Mouse (Mus musculus) bone marrow macrophage, adult 2 months (primary cell): ENCODE measurements around the gene Dlec1. TPM values are rescaled to one million over a fixed set of nuclear protein-coding genes. Genes with fewer than 3 reads are reported as not detected.

ENCODE experiments used
- H3K27ac ChIP-seq: 2 replicates; pipeline ENCODE4 v1.5.1; 2012; ENCODE audit warnings: low read depth, low read length; ENCODE audit not compliant: insufficient read depth
- H3K4me1 ChIP-seq: 2 replicates; pipeline ENCODE4 v1.6.1; 2012; ENCODE audit warnings: low read length; ENCODE audit not compliant: control insufficient read depth, insufficient read depth
- H3K4me3 ChIP-seq: 2 replicates; pipeline ENCODE4 v1.5.1; 2012; ENCODE audit warnings: mild to moderate bottlenecking, low read length, moderate library complexity; ENCODE audit not compliant: insufficient read depth
- CTCF ChIP-seq: IDR thresholded peaks from 2 replicates; pipeline ENCODE4 v1.5.1; 2012; ENCODE audit warnings: low read depth, mild to moderate bottlenecking, low read length, moderate library complexity
- POLR2A ChIP-seq: IDR thresholded peaks from 2 replicates; pipeline ENCODE4 v1.6.1; 2012; ENCODE audit warnings: mild to moderate bottlenecking, low read depth, low read length, borderline replicate concordance
- polyA plus RNA-seq: library from polyadenylated mRNA; stranded (reverse); fragments of >200 nt; gene quantifications from 2 replicates; pipeline ENCODE4 v1.2.4, GENCODE M21; 2012; ENCODE audit not compliant: missing spikeins, insufficient read depth, insufficient read length

Gene Dlec1
- polyA plus RNA-seq, 1 experiment, result not detected

DNA sequence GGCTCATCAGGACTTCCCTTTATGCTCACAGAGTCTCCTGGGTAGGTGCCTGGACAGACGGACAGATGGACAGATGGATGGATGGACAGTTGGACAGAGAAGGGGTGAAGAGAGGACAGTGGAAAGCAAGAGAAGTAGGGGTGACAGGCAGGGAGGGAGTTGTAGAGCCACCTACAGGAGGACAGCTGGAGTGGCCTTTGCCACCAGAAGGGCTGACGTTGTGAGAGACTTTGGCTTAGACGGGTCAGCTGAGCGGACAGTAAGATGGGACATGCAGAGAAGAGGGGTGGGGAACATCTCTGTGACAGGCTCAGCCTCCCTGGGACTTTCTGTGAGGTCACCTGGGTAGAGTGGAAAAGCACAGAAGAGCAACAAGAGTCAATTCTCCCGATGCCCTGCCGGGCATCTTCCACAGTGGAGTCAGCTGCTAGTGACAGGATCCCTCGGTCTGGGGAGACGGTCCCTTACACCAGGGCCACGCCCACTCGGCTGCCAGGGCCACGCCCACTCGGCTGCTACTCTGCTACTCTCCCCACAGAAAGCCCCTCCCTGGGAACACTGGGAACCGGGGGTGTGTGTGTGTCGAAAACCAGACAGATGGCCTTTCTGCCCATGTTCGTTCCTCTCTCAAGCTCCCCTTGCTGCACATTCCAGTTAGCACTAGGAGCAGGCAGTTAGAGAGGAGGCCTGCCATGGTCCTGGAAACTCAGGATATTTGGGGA lies 1.9 kb upstream of the Dlec1 start:
- Histone ChIP-seq H3K27ac (no peak overlapping the region), H3K4me1 (peaks cover 3% of the 10 kb centered on the region), H3K4me3 (no peak overlapping the region)
- TF ChIP-seq POLR2A (no peak), CTCF (no peak)

DNA sequence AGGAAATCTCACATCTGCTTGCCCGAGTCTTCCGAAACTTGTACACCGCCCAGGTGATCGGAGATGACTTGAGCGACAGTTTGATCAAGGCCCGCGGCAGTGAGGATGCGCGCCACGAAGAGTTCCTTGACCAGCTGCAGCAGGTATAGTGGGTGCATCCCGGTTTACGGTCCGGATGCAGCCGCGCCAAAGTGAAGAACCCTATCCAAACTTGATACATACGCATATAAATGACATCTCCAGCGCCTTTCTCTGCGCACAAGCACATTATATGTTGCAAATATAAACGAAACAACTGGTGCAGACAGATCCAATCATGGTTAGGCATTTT lies 470 bp downstream of the Dlec1 start:
- H3K4me1 ChIP-seq, result peaks cover 3% of the 10 kb centered on the region
- no peak overlapping the region for H3K27ac ChIP-seq
- no peak for TF ChIP-seq CTCF
- TF ChIP-seq POLR2A, result no peak
- H3K4me3 ChIP-seq, result peak overlapping the region; percentile 70

DNA sequence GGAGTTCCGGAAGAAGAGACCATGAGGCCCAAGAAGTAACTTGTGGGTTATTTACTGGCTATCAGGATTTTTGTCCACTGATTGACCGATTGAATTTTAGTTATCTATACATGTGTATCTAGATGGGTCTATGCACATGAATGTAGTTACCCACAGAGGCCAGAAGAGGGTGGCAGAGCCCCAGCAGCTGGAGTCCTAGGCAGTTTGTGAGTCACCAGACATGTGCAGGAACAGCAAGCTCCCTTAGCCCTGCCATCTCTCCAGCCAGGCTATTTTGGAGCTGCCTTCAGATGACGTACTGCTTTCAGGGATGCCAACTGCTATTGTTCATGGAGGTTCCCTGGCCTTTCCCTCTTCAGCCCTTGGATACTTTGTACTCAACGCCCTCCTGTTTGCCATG lies 5.3 kb downstream of the Dlec1 start:
- peaks cover 3% of the 10 kb centered on the region for H3K4me1 ChIP-seq
- no peak overlapping the region for H3K4me3 ChIP-seq
- TF ChIP-seq POLR2A (no peak), CTCF (0 out of 2 replicates have a peak, but pooled peaks have one; percentile 26)
- H3K27ac ChIP-seq, result no peak overlapping the region

DNA sequence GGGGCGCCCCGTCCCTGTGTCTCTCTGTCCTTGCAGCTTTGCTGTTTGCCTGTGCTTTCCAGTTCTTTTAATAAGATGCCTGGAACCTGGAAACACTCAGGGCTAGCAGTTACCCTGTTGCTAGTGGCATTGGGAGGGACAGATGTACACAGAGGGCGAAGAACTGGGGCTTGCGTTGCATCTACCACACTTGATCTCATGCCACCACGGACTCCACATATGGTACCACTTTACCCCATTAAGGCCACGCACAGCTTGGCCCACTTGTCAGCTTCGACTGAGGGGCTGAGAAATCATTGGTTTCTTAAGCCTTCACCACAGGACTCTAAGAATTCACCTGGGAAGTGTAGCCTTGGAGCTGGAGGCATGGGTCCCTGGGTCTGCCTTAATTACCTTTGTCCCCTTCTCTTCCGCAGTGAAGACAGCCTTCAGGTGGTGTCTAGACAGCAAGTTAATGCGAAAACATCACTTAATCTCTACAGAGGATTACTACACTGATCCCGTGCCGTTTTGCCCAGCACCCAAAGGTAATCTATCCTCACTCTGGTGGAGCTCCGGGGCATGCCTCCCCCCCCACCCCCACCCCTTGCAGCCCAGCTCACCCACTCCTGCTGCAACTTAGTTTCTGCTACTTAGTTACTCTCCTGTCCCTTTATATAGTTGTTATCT lies 7.5 kb downstream of the Dlec1 start:
- H3K4me3 ChIP-seq, result no peak overlapping the region
- H3K27ac ChIP-seq, result no peak overlapping the region
- H3K4me1 ChIP-seq, result no peaks in the 10 kb centered on the region
- TF ChIP-seq POLR2A (no peak), CTCF (no peak)

DNA sequence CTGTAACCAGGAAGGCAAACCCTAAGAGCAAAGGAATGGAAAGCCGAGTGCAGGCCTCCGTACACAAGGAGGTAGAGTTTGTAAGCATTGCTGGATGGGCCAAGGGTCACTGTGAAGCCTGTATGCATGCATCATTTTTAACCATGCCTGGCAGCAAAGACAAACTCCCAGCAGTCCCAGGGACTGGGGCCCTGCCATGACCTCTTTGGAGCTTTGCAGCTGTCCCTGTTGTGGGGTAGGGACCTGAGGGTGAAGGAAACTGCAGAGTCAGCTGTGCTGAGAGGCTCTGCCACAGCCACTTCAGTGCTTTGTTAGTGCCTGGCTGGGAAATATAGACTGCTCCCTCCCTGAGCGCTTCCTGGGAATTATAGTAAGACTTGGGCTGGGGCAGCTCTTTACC lies 8.4 kb downstream of the Dlec1 start:
- H3K4me3 ChIP-seq, result no peak overlapping the region
- TF ChIP-seq POLR2A (no peak), CTCF (no peak)
- H3K27ac ChIP-seq, result no peak overlapping the region
- no peaks in the 10 kb centered on the region for H3K4me1 ChIP-seq

DNA sequence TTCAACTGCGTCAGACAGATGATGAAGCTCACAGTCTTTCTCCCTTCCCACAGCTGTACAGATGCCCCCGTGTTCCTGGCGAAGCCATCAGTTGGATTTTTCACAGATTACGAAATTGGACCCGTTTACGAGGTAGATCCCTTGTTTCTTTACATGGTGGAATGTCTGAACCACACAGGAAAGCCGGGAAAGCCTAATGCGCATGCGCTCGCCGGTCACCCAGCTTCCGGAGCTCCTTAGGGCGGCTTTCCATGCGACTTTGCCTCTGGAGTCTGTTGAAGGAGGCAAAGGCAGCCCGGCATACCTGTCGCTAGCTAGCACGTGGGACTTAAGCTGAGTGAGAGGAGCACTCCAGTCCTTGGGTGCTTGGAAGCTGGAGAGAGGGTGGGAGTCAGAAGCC lies 12.6 kb downstream of the Dlec1 start:
- no peak for TF ChIP-seq POLR2A
- TF ChIP-seq CTCF, result no peak
- Histone ChIP-seq H3K4me3 (no peak overlapping the region), H3K4me1 (no peaks in the 10 kb centered on the region)

DNA sequence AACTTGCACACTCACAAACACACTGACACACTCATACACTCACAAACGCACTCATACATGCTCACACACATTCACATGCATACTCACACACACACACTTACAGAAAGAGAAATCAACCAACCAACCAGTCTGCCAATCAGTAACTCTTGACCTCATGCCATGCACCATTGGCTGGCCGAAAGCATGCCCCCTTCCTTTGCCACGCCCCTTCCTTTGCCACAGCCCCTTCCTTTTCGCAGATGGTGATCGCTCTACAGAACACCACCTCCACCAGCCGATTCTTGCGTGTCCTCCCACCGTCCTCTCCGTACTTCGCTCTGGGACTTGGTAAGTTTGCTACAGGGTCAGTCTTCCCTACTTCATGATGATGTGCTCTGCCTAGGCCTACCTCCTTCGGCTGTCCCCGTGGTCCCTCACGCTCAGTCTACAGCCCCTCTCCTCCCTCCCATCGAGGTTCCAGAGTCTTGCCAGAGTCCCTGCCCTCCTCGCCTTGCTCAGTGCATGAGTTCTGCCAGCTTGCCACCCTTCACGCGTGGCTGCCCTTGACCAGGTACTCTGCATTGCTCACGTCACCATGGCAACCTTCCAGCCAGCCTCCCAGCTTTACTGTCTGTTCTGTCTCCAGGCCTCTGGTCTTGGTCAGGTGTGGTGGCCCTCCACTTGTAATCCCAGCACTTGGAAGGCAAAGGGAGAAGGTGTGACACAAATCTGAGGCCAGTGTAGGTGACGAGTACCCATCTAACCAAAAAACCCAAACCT lies 17.3 kb downstream of the Dlec1 start:
- H3K4me3 ChIP-seq, result no peak overlapping the region
- H3K4me1 ChIP-seq, result no peaks in the 10 kb centered on the region
- H3K27ac ChIP-seq, result no peak overlapping the region
- no peak for TF ChIP-seq CTCF
- no peak for TF ChIP-seq POLR2A

More for the DNA sequence above, 12.6 kb downstream of the Dlec1 start:
- no peak overlapping the region for H3K27ac ChIP-seq

DNA sequence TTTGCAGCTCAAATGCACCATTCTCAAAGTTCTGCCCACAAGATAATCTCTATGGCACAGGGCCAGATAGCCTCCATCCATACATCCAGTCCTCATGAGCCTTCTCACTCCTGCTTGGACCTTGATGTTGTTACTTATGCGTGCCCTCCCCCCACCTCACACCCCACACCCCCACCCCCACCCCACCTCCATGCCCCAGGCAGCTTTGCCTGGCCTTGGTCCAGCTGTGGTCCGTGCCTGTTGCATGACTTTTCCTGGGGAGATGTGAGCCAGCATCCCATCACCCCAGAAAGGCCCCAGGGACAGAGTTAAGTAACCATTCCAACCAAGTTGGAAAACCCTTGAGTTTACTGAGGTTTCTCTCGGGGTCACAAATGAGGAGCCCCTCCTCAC lies 17.9 kb downstream of the Dlec1 start:
- no peak overlapping the region for H3K4me3 ChIP-seq

DNA sequence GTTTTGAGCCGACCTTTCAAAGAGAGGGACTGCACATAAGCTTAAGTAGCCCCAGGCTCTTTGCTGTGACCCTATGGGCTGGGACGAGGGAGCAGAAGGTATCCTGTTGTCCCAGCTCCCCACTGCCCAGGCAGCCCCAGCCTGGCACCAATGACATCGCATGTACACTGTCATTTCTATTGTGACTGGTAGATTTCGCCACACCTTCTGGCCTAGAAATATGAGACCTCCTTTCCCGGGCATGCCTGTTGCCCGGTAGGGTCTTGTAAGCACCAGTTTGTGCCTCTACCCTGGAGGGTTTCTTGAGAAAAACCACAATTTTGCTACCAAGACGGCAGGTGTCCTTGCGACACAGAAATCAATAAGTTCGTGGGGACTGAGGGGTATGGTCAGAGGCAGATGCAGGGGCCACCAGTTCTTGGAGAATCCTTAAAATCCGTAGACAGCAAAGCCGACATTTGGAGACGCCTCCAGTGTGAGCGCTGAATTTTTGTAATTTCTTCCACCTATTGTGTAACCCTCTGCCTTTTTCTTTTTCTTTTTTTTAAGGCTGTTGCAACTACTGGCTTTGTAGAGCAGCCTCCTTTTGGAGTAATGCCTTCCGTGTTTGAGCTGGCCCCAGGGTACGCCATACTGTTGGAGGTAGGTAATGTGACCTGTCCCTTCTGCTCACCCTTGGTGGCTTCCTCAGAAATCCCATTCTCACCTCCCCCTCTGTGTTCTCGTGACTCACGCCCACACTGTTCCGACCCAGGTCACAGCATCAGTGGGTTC lies 20.5 kb downstream of the Dlec1 start:
- Histone ChIP-seq H3K4me1 (no peaks in the 10 kb centered on the region), H3K4me3 (no peak overlapping the region), H3K27ac (no peak overlapping the region)
- no peak for TF ChIP-seq POLR2A
- no peak for TF ChIP-seq CTCF

More for the DNA sequence above, 17.9 kb downstream of the Dlec1 start:
- H3K27ac ChIP-seq, result no peak overlapping the region
- no peaks in the 10 kb centered on the region for H3K4me1 ChIP-seq
- TF ChIP-seq POLR2A (no peak), CTCF (no peak)
